Mouse (Mus musculus): ENCODE measurements around the gene Syne2. TPM values are rescaled to one million over a fixed set of nuclear protein-coding genes. Genes with fewer than 3 reads are reported as not detected.
"Not testable (repeated sequence)": the region's sequence is repeated elsewhere in the genome, so short reads cannot be mapped to it uniquely, and the experiment has no call there.

Syne2 gene
- polyA plus RNA-seq, 1 experiment from 2014 or later, result 11.3 TPM

DNA sequence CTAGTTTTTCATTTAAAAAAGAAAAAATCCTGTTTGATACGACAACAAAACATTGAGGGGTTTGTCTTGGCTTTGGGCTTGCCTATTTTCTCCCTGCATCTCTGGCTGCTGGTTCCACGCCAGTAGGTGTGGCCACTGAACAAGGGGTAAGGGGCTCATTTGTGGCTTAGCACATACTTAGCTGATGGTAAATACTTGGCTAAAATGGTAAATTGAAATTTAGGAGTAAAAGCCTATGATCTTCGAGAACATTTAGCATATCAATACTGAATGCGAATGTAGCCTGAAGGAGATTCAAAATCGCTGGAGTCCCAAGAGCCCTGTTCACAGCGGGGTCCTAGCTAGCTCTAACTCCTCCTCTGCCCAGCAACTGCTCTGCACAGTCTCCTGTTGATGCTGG is 318.8 kb downstream of the Syne2 start:
- 47% methylated on average over 6 of the region's 6 CpGs for WGBS (ENCODE audit: insufficient replicate concordance)
- Histone ChIP-seq H3K4me1 (no peaks in the 10 kb centered on the region), H3K27me3 (replicated peaks) (no peaks in the 10 kb centered on the region), H3K27ac (no peak overlapping the region), H3K36me3 (no peaks in the 10 kb centered on the region), H3K4me2 (no peak overlapping the region), H3K4me3 (no peak overlapping the region), H3K9me3 (replicated peaks) (no peaks in the 10 kb centered on the region), H3K9ac (no peak overlapping the region)
- ATAC-seq, result no peak

DNA sequence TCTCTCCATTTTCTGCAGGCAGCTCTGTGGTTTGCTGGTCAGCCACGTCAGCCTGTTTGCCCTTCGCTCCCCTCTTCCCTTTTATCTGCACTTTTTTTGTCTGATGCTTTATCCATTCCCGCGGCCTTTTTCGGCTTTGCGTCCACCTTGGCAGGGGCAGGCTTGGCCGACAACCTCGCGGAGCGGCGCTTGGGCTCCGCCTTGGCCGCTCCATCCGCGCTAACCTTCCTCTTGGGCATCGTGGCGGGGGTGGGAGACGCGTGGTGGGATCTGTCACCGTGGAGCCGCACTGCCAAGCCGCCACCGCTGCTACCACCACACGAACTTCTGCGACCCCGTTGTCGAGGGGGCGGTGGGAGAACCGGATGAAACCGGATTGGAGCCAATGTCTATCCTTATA is 334.5 kb downstream of the Syne2 start:
- WGBS (ENCODE audit: insufficient replicate concordance), result 9% methylated on average over 30 of the region's 30 CpGs
- ATAC-seq, result not testable (repeated sequence)

More for the DNA sequence above, 334.5 kb downstream of the Syne2 start:
- Histone ChIP-seq H3K27me3 (replicated peaks) (peaks cover 24% of the 10 kb centered on the region), H3K9ac (0 out of 2 replicates have a peak overlapping the region, but pooled peaks have one; percentile 22), H3K4me3 (peak overlapping the region; percentile 34), H3K4me2 (peak overlapping the region; percentile 54)
- not testable (repeated sequence) for H3K27ac ChIP-seq; H3K4me1 ChIP-seq; H3K9me3 ChIP-seq (replicated peaks); H3K36me3 ChIP-seq

Small RNA genes within 50 kb of the gene (microRNA-seq; reads per million reads assigned to microRNA genes)
- gene Mir5101, result 2.5 reads per million

Other genes starting within 250 kb of the Syne2 start
- gene Ppp2r5e, start 221.9 kb upstream of the Syne2 start, polyA plus RNA-seq (2016; fragmentation: Nextera tagmentation; extraction: Ambion mirVana), result 7.9 and 8.0 TPM in 2 replicates
- gene Wdr89, start 148.6 kb upstream of the Syne2 start, polyA plus RNA-seq (2016; fragmentation: Nextera tagmentation; extraction: Ambion mirVana), result 9.8 and 10.7 TPM in 2 replicates
- 22.3 and 22.7 TPM in 2 replicates for gene Sgpp1, start 82.4 kb upstream of the Syne2 start, polyA plus RNA-seq (2016; fragmentation: Nextera tagmentation; extraction: Ambion mirVana)

All from liver, embryonic 12.5 days (tissue).